Mouse (Mus musculus) lung, postnatal 0 days (tissue): Measurements from ENCODE around the gene Creb3l2.

Source experiments
- CTCF ChIP-seq: IDR thresholded peaks from 2 replicates; pipeline ENCODE4 v1.5.1; 2016; ENCODE audit warnings: antibody characterized with exemption, mild to moderate bottlenecking
- EP300 ChIP-seq: IDR thresholded peaks from 2 replicates; pipeline ENCODE4 v1.6.1; 2016; ENCODE audit warnings: antibody characterized with exemption, mild to moderate bottlenecking, control low read depth

DNA sequence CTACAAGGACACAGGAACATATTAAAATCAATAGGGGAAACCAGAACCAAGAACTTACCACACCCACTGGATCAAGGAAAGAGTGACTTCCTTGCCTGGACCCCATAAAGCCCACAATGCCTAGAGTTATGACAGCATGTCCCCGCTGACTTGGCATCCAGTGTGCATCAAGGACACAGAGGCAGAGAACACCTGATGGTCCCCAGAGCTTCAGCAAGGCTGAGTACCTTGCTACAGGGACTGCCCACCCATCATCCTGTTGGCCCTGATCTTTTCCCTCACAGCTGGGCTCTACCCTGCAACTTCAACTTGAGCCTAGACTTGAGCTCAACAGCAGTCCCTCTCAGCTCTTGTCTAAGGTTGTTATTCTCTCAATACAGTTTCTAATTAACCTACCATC is 135.3 kb downstream of the Creb3l2 start:
- TF ChIP-seq CTCF = no peak
- no peak for TF ChIP-seq EP300
